Mouse (Mus musculus) midbrain, postnatal 0 days (tissue): ENCODE data around the gene Rac2. TPM values are rescaled to one million over a fixed set of nuclear protein-coding genes. Genes with fewer than 3 reads are reported as not detected.

Experiments
- ATAC-seq: fragments of 200-750 bp; cut with Nextera tagmentation; 2 replicates; pipeline ENCODE4 v1.8.0; 2017; ENCODE audit warnings: moderate number of reproducible peaks, mild to moderate bottlenecking, moderate TSS enrichment, moderate library complexity; ENCODE audit not compliant: low FRiP score
- DNase-seq: peaks from one replicate; pipeline ENCODE4 v3.0.0-alpha.2; 2015; ENCODE audit warnings: low spot score
- H3K27ac ChIP-seq: fragments of 300-500 bp; sonication (generic); 2 replicates; pipeline ENCODE4 v1.5.1; 2014; ENCODE audit warnings: low read depth, mild to moderate bottlenecking, low read length, mixed read lengths
- H3K27me3 ChIP-seq: fragments of 300-500 bp; sonication (generic); 2 replicates; pipeline ENCODE4 v1.6.1; 2014; ENCODE audit warnings: low read length, control low read depth, mixed read lengths; ENCODE audit not compliant: insufficient read depth
- H3K36me3 ChIP-seq: fragments of 300-500 bp; sonication (generic); 2 replicates; pipeline ENCODE4 v1.6.1; 2014; ENCODE audit warnings: low read length, control low read depth, mixed read lengths; ENCODE audit not compliant: insufficient read depth
- H3K4me1 ChIP-seq: fragments of 300-500 bp; sonication (generic); 2 replicates; pipeline ENCODE4 v1.6.1; 2014; ENCODE audit warnings: mild to moderate bottlenecking, control low read depth, antibody characterized with exemption, low read length, mixed read lengths; ENCODE audit not compliant: insufficient read depth
- H3K4me2 ChIP-seq: fragments of 300-500 bp; sonication (generic); 2 replicates; pipeline ENCODE4 v1.6.1; 2014; ENCODE audit warnings: low read depth, mild to moderate bottlenecking, low read length, mixed read lengths; ENCODE audit not compliant: poor library complexity, severe bottlenecking
- H3K4me3 ChIP-seq: fragments of 300-500 bp; sonication (generic); 2 replicates; pipeline ENCODE4 v1.5.1; 2014; ENCODE audit warnings: low read depth, mild to moderate bottlenecking, low read length, moderate library complexity
- H3K9ac ChIP-seq: fragments of 300-500 bp; sonication (generic); replicated peaks from 2 replicates; pipeline ENCODE4 v1.6.1; 2014; ENCODE audit warnings: mild to moderate bottlenecking, low read length, moderate library complexity, mixed read lengths; ENCODE audit not compliant: poor library complexity, severe bottlenecking
- H3K9me3 ChIP-seq: fragments of 300-500 bp; sonication (generic); 2 replicates; pipeline ENCODE4 v1.6.1; 2016; ENCODE audit warnings: low read length, control low read depth
- CTCF ChIP-seq: IDR thresholded peaks from 2 replicates; pipeline ENCODE4 v1.5.1; 2016; ENCODE audit warnings: antibody characterized with exemption, mild to moderate bottlenecking
- WGBS: fragments of 180-500 bp; shearing (Covaris S2); extraction: QIAGEN DNeasy Blood & Tissue Kit; methylation state at CpG from one replicate; pipeline ENCODE4 v1.1.7; 2014; 5-methylcytosine and 5-hydroxymethylcytosine counted together
- polyA plus RNA-seq: library from polyadenylated mRNA; unstranded; fragments of >200 nt; fragmentation: Nextera tagmentation; extraction: Ambion mirVana; gene quantifications from 2 replicates; pipeline ENCODE4 v1.2.1, GENCODE M21; 2015
- total RNA-seq: library from RNA; depleted of rRNA; stranded (reverse); fragments of >200 nt; gene quantifications from 2 replicates; pipeline ENCODE4 v1.2.3, GENCODE M21; 2014

Gene Rac2
- total and polyA plus RNA-seq, 2 experiments from 2014 or later = 1.7 to 4.9 TPM

DNA sequence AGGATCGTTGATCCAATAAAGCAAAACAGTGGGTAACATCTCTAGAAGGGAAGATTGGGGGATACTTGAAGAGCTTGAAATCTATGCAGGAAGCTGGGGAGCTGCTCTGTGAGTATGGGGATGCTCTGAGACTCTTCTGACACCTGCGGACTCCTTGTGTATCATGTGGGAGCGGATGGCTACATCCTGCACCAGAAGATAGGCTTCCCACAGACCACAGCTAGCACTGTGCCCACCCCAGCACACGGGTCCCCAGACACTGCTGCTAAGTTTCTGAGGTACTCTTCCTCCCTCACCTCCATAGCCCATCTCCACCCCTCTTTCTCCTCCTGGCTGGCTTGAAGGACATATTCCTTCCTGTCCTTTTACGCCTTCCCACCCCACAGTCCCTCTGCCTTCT, 2.4 kb downstream of the Rac2 start:
- H3K9ac ChIP-seq = no peak overlapping the region
- ATAC-seq (no peak), DNase-seq (no peak)
- 91% methylated on average over 5 of the region's 5 CpGs for WGBS
- TF ChIP-seq CTCF = no peak
- no peaks in the 10 kb centered on the region for H3K27me3 ChIP-seq
- H3K36me3 ChIP-seq = no peaks in the 10 kb centered on the region
- H3K4me1 ChIP-seq = no peaks in the 10 kb centered on the region
- no peak overlapping the region for H3K4me3 ChIP-seq
- H3K4me2 ChIP-seq = no peak overlapping the region
- no peaks in the 10 kb centered on the region for H3K9me3 ChIP-seq
- no peak overlapping the region for H3K27ac ChIP-seq

DNA sequence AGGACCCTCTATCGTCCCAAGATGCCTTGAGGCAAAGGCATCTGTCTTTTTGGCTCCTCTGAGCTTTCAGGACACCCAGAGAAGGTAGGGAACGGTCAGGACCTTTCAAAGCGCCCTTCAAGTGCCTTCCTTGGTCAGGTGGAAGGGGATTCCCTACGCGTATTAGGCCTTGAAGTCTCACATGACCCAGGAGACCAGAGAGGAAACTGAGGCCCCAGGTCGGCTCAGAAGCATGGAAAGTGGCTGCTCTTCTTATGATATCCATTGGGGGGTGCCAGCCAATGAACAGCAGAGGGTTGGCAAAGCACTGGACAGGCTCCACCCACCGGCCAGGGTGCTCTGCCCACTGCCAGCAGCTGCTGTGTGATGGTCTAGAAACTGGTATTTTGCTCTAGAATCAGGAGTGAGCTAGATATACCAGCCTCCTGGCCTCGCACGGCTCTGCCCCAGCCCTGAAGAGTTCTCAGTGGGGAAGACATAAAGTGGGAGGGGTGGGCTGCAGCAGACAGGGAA, 4.9 kb downstream of the Rac2 start:
- no peak overlapping the region for H3K9ac ChIP-seq
- no peak for TF ChIP-seq CTCF
- H3K4me2 ChIP-seq = no peak overlapping the region
- H3K4me1 ChIP-seq = no peaks in the 10 kb centered on the region
- H3K9me3 ChIP-seq = no peaks in the 10 kb centered on the region
- H3K4me3 ChIP-seq = no peak overlapping the region
- ATAC-seq = no peak
- no peaks in the 10 kb centered on the region for H3K36me3 ChIP-seq
- DNase-seq = no peak
- WGBS = 69% methylated on average over 9 of the region's 9 CpGs
- no peaks in the 10 kb centered on the region for H3K27me3 ChIP-seq
- no peak overlapping the region for H3K27ac ChIP-seq

DNA sequence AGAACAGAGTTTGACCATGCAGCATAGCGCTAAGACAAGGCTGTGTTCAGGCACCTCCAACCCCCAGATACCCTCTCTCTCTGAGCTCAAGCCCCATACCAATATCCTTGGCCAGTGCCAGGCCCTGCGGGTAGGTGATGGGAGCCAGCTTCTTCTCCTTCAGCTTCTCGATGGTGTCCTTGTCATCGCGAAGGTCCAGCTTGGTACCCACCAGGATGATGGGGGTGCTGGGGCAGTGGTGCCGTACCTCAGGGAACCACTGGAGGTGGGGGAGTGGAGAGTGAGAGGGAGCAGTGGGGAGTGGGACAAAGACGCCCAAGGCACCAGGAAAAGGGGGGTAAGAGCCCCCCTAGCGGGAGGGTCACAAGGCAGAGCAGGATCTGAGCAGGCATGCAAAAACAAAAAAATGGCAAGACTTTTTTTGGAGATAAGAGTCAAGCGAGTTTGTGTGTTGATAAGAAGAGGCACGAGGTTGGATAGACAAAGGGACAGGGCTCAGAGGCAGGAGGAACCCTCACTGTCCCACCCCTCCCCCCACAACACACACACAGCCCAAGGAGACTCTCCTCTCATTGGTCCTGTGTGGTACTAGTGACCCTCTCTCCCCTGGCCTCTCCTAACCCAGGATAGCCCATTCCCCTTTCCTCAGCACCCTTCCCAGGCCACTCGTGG, 7.7 kb downstream of the Rac2 start:
- no peak for DNase-seq
- Histone ChIP-seq H3K9ac (no peak overlapping the region), H3K4me3 (no peak overlapping the region), H3K27ac (no peak overlapping the region), H3K4me1 (no peaks in the 10 kb centered on the region), H3K36me3 (no peaks in the 10 kb centered on the region), H3K4me2 (no peak overlapping the region), H3K9me3 (no peaks in the 10 kb centered on the region), H3K27me3 (no peaks in the 10 kb centered on the region)
- WGBS = 76% methylated on average over 11 of the region's 11 CpGs
- TF ChIP-seq CTCF = no peak
- ATAC-seq = no peak

DNA sequence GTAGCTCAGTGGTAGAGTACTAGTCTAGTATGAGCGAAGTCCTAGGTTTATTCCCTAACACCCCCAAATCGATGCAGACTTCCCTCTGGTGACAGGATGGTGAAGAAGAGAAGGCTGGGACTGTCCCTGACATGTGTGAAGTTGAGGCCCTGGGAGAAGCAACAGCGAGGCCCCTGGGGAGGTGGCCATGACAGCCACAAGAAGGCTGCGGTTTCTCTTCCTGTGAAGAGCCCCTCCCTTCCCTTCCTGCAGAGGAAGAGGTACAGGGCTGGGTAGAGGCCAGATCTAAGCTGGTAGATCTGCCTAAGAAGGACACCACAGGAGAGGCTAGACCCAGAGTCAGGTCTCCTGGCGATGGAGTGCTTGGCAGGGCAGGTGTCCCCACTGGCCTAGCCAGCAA, 8.6 kb downstream of the Rac2 start:
- H3K4me2 ChIP-seq = no peak overlapping the region
- no peak for TF ChIP-seq CTCF
- ATAC-seq (no peak), DNase-seq (no peak)
- H3K36me3 ChIP-seq = no peaks in the 10 kb centered on the region
- 87% methylated on average over 5 of the region's 5 CpGs for WGBS
- no peaks in the 10 kb centered on the region for H3K27me3 ChIP-seq
- no peaks in the 10 kb centered on the region for H3K4me1 ChIP-seq
- no peak overlapping the region for H3K9ac ChIP-seq
- H3K4me3 ChIP-seq = no peak overlapping the region
- H3K27ac ChIP-seq = no peak overlapping the region
- H3K9me3 ChIP-seq = no peaks in the 10 kb centered on the region

DNA sequence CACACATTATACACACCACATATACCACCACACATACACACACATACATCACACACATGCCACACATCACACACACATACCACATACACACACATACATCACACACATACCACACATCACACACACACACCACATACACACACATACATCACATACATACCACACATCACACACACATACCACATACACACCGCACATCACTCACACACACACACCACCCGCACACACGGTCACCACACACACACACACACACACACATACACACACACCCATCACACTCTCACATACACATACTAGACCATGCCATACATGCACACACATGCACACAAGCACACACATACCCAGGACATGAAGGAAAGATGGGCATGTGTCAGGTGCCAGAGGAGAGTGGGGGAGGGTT, 9.2 kb downstream of the Rac2 start:
- Histone ChIP-seq H3K4me1 (no peaks in the 10 kb centered on the region), H3K4me3 (no peak overlapping the region), H3K9ac (no peak overlapping the region), H3K9me3 (no peaks in the 10 kb centered on the region), H3K4me2 (no peak overlapping the region), H3K27me3 (no peaks in the 10 kb centered on the region), H3K27ac (no peak overlapping the region), H3K36me3 (no peaks in the 10 kb centered on the region)
- WGBS = 95% methylated on average over 3 of the region's 3 CpGs
- no peak for TF ChIP-seq CTCF
- DNase-seq = no peak
- no peak for ATAC-seq

DNA sequence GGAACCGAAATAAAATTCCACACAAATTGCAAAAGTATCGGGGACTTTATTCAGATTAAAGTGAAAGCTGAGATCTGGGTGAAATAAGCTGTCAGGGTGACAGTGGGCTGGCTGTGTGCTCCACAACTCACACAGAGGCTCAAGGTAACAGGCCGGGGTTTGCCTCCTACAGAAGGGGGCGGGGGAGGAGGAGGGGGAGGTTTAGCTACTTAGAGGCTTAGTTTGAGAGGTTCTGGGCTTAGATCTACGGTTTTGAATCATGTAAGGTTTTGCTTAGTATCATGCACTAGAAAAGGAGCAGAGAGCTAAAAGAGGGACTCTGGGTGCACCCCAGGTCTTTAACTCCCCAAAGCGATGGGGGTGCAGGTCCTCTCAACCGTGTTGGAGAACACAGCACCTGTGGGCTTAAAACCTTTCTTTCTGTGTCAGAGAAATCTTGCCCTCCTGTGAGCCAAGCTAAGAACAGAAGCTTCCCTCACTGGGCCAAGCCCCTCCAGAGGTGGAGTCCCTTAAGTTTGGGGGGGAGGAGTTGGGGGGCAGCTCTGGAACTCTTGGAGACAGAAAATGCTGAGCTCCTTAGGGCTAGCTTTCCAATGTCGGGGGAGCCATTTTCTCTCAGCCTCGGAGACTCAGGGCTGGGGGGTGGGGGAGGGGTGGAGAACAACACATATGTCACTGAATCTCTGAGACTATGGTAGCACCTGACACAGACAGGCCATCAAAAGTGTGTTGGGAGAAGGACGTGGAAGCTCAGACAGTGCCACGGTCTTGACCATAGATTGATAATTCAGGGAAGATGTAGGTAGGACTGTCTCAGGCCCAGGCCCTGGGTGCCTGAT, 13.2 kb downstream of the Rac2 start:
- no peak for TF ChIP-seq CTCF
- no peaks in the 10 kb centered on the region for H3K36me3 ChIP-seq
- H3K27ac ChIP-seq = no peak overlapping the region
- H3K9me3 ChIP-seq = no peaks in the 10 kb centered on the region
- WGBS = 46% methylated on average over 11 of the region's 11 CpGs
- ATAC-seq (no peak), DNase-seq (no peak)
- no peaks in the 10 kb centered on the region for H3K4me1 ChIP-seq
- no peak overlapping the region for H3K4me3 ChIP-seq
- H3K27me3 ChIP-seq = no peaks in the 10 kb centered on the region
- no peak overlapping the region for H3K4me2 ChIP-seq
- H3K9ac ChIP-seq = no peak overlapping the region
